Mouse (Mus musculus): ENCODE measurements at regions not wholly inside any gene's neighbourhood (a gene's known extent, or its start where the extent isn't known, plus 50 kb on each side); places are given as distances from the start of the nearest gene placed in this dataset.

DNA sequence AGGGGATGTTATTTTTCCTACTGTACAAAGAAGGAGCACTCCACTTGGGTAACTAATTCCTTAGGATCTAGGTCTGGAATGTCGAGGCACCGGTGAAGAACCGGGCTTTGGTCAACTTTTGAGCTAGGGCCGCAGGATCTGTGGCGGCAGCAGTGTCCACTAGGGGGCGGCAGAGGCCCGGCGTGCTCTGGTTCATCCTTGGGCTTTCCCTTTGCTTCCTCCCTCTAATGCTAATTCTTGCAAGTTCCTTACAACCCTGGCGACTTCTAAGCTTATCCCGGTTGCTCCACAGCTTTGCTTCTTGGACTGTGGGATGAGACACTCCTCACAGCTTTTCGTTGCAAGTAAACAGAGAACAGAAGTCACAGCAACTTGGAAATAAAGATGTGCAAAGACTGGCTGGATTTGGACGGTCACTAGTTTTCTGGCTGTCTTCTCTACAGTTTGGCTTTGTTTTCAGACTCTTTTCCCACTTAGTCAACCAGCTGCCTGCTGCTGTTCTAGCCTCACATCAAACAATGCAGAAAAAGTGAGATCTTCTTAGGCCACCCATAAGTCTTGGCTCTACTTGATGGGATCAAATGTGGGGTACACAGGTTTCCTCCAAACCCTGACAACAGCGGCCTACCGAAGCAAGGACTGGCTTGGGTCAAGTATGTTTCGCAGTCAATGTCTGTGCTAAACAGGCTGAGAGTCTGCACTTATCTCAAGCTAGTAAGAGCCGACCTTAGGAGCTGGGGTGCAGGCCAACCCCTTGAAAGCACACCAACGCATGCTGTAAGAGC lies 51.2 kb upstream of the Tmem72 start:
- DNase-seq (ENCODE audit: low spot score in 2 of 2) = peak; percentile 62 to 68

- DNase-seq (ENCODE audit: low spot score in 2 of 2) = peak in 1 of 2 experiments; percentile 13
Measured at GRCm38 (mm10) chr6:116774954-116775675, 58.4 kb upstream of the Tmem72 start.

- DNase-seq (ENCODE audit: low spot score in 2 of 2) = no peak
Measured at GRCm38 (mm10) chr6:116786553-116787335, 70.0 kb upstream of the Tmem72 start.

DNA sequence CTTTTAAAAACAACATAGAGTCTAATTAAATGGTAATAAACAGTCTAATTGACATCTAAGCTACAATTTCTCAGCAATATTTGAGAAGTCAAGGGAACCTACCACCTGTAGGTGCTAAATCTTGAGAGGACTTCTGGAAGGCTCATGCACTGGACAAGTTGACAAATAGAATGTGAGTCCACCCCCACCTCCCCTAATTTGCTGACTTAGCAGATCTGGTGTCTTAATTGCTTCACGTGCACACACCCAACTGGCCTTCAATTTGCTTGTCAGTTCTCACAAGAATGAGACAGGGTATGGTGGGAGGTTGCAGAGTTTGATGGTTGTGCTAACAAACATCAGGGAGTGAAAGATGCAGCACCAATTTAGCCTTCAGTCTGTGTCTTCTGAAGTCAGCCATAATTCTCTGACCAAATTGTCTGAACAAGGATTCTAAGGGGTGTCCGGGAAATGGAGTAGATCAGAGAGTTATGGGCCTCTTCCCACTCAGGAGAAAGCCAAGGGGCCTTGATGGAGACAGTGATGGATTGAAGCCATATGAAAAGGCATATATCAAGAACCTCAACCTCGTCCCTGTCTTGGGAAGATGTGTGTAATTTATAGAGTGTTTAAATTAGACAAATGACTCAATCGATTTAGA lies 76.7 kb upstream of the Tmem72 start:
- no peak for DNase-seq (ENCODE audit: low spot score in 2 of 2)

- DNase-seq (ENCODE audit: low spot score in 2 of 2) = no peak
Measured at GRCm38 (mm10) chr6:116793961-116794336, 77.2 kb upstream of the Tmem72 start.

DNA sequence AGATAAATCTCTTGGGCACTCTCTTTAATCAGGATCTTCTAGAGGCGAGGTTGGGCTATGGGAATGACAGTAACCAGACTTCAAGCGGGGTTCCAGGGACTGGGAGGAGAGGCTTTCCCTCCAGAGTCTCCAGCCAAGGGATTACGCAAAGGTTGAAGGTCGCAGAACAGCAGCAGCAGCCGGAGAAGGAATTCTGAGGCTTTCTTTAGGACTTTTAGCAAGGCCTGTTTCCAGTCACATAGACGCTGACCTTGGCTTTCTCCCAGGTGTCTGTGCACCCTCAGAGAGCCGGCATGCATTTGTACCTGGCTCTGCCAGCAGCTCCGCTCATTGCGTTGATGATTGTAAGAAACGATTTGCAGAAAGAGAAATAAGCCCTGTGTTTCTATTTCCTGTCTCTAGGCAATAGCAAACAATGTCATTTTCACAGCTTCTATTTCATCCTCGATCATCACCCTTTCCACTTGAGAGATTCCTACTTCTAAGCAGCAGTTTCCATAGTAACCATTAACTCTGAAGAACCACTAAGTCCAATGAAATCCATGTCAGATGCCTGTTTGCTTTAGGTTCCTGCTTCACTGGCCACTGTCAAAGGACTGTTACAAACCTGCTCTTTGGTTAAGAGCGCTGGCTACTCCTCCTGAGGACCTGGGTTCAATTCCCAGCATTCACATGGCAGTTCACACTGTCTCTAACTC lies 104.7 kb upstream of the Tmem72 start:
- DNase-seq (ENCODE audit: low spot score in 2 of 2) = peak; percentile 53 to 55

DNA sequence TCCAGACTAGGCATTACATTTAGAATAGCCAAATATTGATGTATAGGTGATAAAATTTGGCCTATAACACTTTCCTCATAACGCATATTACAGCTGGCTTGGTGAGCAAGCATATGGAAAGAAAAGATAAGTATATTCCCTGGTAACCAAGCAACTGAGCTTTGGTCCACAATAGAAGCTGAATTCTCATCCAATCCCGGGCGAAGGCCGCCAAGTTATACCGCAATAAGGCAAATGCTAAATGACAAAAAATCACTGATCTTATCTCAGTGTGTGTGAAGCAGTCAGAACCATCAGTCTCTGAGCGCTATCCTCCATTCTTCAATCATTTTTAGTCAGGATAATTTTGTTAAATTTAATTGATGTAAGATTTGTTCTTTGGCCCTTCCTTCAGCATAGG lies 105.9 kb upstream of the Tmem72 start:
- no peak for DNase-seq (ENCODE audit: low spot score in 2 of 2)

DNA sequence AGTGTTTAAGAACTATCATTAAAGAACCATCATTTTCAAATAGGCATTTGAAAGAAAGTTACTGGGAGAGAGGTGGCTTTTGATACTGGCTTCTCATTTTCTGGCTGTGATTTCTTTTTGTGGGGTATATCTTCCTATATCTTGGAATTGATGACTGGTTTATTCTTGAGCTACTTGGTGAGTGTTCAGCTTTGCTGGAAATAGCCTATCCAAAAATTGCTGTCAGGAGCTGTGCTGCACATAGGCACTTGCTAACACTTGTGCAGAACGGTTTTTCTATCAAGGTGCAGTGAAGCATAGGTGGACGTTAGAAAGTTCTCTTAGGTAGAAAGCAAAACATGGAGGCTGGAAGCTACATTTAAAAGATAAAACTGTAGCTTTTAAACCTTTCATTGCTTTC lies 108.9 kb upstream of the Tmem72 start:
- DNase-seq (ENCODE audit: low spot score in 2 of 2) = no peak

DNA sequence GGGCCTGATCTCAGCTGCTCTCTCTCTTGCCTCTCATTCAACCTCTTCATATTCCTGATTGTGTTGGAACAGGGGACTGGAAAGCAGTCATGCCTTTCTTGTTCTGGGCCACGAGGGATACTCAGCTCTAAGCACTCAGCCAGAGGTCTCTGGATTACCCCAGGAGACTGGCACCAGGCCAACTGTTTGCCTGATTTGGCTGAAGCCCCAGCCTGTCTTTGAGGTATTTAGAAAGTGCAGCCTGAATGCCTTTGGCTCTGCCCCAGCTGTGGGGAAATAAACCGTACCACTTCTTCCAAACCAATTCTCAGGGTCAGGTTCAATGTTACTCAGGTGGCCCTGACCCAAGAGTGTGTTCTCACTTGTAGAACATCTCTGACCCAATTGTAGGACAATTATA lies 112.6 kb upstream of the Tmem72 start:
- peak; percentile 64 to 76 for DNase-seq (ENCODE audit: low spot score in 2 of 2)

DNA sequence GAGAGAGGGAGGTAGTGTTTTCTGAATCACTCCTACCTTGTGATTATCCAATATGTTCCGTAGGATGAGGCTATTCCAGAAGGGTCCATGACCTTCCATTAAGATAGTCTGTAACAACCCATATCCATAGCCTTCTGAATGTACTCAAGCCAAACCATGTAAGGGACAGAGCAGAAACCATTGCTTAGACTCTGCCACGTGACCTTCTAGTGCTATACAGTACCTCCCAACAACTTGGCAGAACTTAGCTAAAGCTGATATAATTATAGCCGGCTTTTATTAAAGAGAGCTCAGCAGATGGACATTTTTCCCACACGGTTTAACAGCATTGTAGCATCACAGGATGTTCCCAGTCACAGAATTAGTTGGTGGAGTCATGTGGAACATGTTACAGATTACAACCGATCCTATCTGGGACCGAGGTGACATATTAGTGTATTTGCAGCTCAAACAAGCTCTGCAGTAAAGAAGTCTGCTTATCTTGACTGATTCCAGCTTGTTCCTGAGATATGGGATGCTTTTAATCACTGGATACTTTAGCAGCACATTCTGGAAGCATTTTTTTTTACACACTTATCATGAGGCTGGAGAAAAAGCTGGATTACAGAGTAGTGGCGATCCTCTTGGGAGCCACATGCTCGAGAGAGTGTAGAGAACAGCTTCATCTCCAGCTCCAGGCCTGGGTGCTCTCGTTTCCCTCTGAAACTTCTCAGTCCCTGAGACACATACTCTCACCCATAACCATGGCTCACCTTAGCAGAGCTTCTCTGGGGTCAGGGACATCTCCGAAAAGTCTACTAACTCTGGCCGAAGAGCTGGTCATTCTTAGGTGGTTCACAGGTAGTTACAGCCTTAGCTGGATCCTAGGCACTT lies 129.5 kb upstream of the Tmem72 start:
- DNase-seq (ENCODE audit: low spot score in 2 of 2) = peak; percentile 4 to 42

DNA sequence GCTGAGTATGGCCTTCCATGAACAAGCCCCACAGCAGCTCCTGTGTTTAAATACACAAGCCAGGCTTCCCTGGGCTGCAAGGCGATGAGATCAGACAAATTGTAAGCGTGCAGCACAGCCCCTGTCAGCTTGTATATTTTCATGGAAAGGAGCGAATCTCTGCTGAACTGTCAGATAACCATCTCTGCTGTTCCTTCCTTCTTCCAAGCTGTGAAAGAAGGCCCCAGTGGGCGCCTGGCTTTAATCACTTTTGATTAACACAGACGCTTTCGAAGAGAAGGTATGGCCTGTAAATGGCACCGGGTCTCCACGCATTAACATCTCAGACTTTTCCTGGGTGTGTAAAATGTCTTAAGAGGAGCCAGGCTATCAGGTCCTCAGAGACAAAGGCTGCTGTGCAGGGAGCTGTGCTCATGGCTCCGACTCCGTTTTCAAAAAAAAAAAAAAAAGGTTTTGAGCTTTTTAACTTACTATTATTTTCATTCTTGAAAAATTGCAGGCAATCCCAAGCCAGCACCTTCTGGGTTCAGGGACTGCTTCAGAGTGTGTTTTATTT lies 131.9 kb upstream of the Tmem72 start:
- DNase-seq (ENCODE audit: low spot score in 2 of 2) = no peak

- DNase-seq (ENCODE audit: low spot score in 2 of 2) = no peak
Measured at GRCm38 (mm10) chr6:116854029-116854428, 137.3 kb upstream of the Tmem72 start.

GRCm38 (mm10) chr6:116856093-116856492 lies 139.4 kb upstream of the Tmem72 start:
- no peak for DNase-seq (ENCODE audit: low spot score in 2 of 2)

GRCm38 (mm10) chr6:116856917-116857491 lies 140.3 kb upstream of the Tmem72 start:
- no peak for DNase-seq (ENCODE audit: low spot score in 2 of 2)

- DNase-seq (ENCODE audit: low spot score in 2 of 2) = no peak
Measured at GRCm38 (mm10) chr6:116863130-116863529, 146.4 kb upstream of the Tmem72 start.

DNA sequence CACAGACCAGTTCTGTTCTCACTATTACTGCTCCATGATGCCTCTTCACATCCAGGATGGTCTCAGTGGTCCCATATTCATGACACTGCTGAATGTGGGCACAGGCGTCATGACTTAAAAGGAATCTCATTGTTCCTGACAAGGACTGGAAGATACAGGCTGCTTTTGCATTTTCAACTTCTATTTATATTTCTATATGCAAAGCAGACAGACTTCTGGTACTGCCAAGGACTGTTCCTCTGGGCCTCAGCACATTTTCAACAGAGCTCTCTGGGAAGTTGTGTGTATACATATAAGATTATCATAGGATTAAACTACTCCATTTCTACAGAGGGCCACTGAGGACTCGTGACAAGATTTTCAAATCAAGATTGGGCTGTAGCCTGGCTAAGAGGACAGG lies 146.9 kb upstream of the Tmem72 start:
- DNase-seq (ENCODE audit: low spot score in 2 of 2) = no peak

DNA sequence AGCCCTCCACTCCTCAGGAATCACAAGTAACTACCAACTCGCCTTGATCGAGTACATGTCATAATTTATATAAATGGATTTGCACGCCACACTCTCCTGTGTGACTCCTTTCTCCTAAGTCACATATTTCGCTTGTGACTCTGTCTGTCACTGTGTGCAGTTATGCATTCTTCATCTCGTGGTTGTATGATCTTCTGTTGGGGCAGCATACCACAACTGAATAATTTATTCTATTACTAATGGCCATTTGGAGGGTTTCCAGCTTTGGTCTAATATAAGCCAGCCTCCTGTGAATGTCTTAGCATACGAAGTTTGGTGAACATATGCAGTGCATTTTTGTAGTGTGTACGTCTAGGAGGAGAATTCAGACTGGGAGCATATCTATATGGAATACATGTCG lies 176.6 kb upstream of the Tmem72 start:
- DNase-seq (ENCODE audit: low spot score in 2 of 2) = no peak

GRCm38 (mm10) chr6:116894252-116894651 lies 177.5 kb upstream of the Tmem72 start:
- DNase-seq (ENCODE audit: low spot score in 2 of 2) = no peak

GRCm38 (mm10) chr6:116895114-116895513 lies 178.4 kb upstream of the Tmem72 start:
- peak; percentile 4 to 6 for DNase-seq (ENCODE audit: low spot score in 2 of 2)

All from heart, adult 9 months (tissue).